Mouse (Mus musculus) CH12.LX (cell line): ENCODE measurements at regions not wholly inside any gene's neighbourhood (a gene's known extent, or its start where the extent isn't known, plus 50 kb on each side); places are given as distances from the start of the nearest gene placed in this dataset.
"Not testable (repeated sequence)": the region's sequence is repeated elsewhere in the genome, so short reads cannot be mapped to it uniquely, and the experiment has no call there.

Experiments
- CHD2 ChIP-seq: IDR thresholded peaks from 2 replicates; pipeline ENCODE4 v1.6.1; 2011; ENCODE audit warnings: low read length, improper control_type of control experiment
- CTCF ChIP-seq, 2 experiments: IDR thresholded peaks in 1 of 2; conservative IDR thresholded peaks in 1 of 2; 2 replicates each; pipeline ENCODE4 v1.5.1; 2011 to 2012; ENCODE audit warnings: low read depth in 2 of 2, low read length in 2 of 2, improper control_type of control experiment in 1 of 2, inconsistent platforms in 1 of 2, mild to moderate bottlenecking in 1 of 2, moderate library complexity in 1 of 2
- EP300 ChIP-seq: IDR thresholded peaks from 2 replicates; pipeline ENCODE4 v1.6.1; 2011; ENCODE audit warnings: low read length, improper control_type of control experiment
- POLR2A ChIP-seq: IDR thresholded peaks from 2 replicates; pipeline ENCODE4 v1.6.1; 2011; ENCODE audit warnings: low read depth, mild to moderate bottlenecking, improper control_type of control experiment, low read length
- POLR2AphosphoS2 ChIP-seq: IDR thresholded peaks from 2 replicates; pipeline ENCODE4 v1.6.1; 2011; ENCODE audit warnings: low read depth, low read length, improper control_type of control experiment
- USF1 ChIP-seq: IDR thresholded peaks from 2 replicates; pipeline ENCODE4 v1.6.1; 2014; ENCODE audit warnings: low read depth, mild to moderate bottlenecking, inconsistent platforms, low read length, improper control_type of control experiment

DNA sequence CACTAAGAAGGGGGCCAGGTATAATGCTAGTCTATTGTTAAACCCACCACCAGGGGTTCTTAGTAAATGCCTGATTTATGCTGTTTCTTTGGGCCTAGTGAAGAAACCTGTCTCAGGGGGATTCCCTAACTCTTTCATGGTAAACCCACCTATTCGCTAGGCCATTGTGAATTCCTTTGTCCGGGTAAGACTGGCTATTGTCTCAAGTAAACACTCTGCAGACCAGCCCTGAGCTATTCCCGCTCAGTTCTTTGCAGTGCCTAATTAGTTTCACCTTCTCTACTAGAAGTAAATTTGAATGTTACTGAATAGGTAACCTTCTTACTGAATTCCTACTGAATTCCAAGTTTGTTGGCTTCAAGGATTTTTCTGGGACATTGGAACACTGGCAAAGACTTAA lies 98.3 kb downstream of the Mettl4 start:
- not testable (repeated sequence) for TF ChIP-seq USF1; CTCF (conservative IDR thresholded peaks at IDR 0.05 in 1 of 2, IDR thresholded peaks at IDR 0.05 in 1 of 2; ENCODE audit: low read depth in 2 of 2, low read length in 2 of 2); CHD2; POLR2AphosphoS2; EP300; POLR2A
